Mouse (Mus musculus): Measurements from ENCODE around the gene Ift81.

- TF ChIP-seq CTCF (IDR thresholded peaks at IDR 0.05; ENCODE audit: insufficient read depth, low read depth, low read length) (no peak), POLR2A (IDR thresholded peaks at IDR 0.05; ENCODE audit: insufficient read depth, low read depth, low read length) (no peak)
These were observed 102.3 kb downstream of the Ift81 start for GRCm38 (mm10) chr5:122512011-122512410.

All from olfactory bulb, adult 2 months (tissue).